Mouse (Mus musculus): ENCODE measurements around the gene Fstl5.
"Not testable (repeated sequence)": the region's sequence is repeated elsewhere in the genome, so short reads cannot be mapped to it uniquely, and the experiment has no call there.

The Fstl5 gene

GRCm38 (mm10) chr3:76074060-76074707, at the start of gene Fstl5:
Gene Fstl5, plus strand, starts transcription at chr3:76074270.
- peak; percentile 86 to 89 for DNase-seq

- no peak for DNase-seq
Observed at GRCm38 (mm10) chr3:76025523-76025922, 48.5 kb upstream of the Fstl5 start.

GRCm38 (mm10) chr3:76051124-76051523, 22.9 kb upstream of the Fstl5 start:
- no peak for DNase-seq

- DNase-seq = no peak
Observed at GRCm38 (mm10) chr3:76061996-76062395, 12.1 kb upstream of the Fstl5 start.

GRCm38 (mm10) chr3:76067920-76068319, 6.2 kb upstream of the Fstl5 start:
- DNase-seq = no peak

- DNase-seq = no peak
Observed at GRCm38 (mm10) chr3:76072826-76073225, 1.2 kb upstream of the Fstl5 start.

- DNase-seq = no peak
Observed at GRCm38 (mm10) chr3:76140445-76140844, 66.4 kb downstream of the Fstl5 start.

GRCm38 (mm10) chr3:76147846-76148245, 73.8 kb downstream of the Fstl5 start:
- peak in 1 of 2 experiments; percentile 1 for DNase-seq

- no peak for DNase-seq
Observed at GRCm38 (mm10) chr3:76238834-76239233, 164.8 kb downstream of the Fstl5 start.

- DNase-seq = no peak
Observed at GRCm38 (mm10) chr3:76251385-76251784, 177.3 kb downstream of the Fstl5 start.

GRCm38 (mm10) chr3:76292993-76293392, 218.9 kb downstream of the Fstl5 start:
- no peak for DNase-seq

GRCm38 (mm10) chr3:76294394-76294793, 220.3 kb downstream of the Fstl5 start:
- no peak for DNase-seq

- no peak for DNase-seq
Observed at GRCm38 (mm10) chr3:76301026-76301773, 227.1 kb downstream of the Fstl5 start.

- no peak for DNase-seq
Observed at GRCm38 (mm10) chr3:76316991-76317390, 242.9 kb downstream of the Fstl5 start.

GRCm38 (mm10) chr3:76319531-76319930, 245.5 kb downstream of the Fstl5 start:
- DNase-seq = no peak

GRCm38 (mm10) chr3:76322431-76322830, 248.4 kb downstream of the Fstl5 start:
- DNase-seq = no peak

- DNase-seq = no peak
Observed at GRCm38 (mm10) chr3:76336922-76337321, 262.9 kb downstream of the Fstl5 start.

- DNase-seq = no peak
Observed at GRCm38 (mm10) chr3:76367000-76367399, 292.9 kb downstream of the Fstl5 start.

GRCm38 (mm10) chr3:76369910-76370309, 295.8 kb downstream of the Fstl5 start:
- no peak for DNase-seq

GRCm38 (mm10) chr3:76428775-76429372, 354.8 kb downstream of the Fstl5 start:
- no peak for DNase-seq

- DNase-seq = no peak
Observed at GRCm38 (mm10) chr3:76467229-76467874, 393.3 kb downstream of the Fstl5 start.

GRCm38 (mm10) chr3:76468147-76468546, 394.1 kb downstream of the Fstl5 start:
- no peak for DNase-seq

GRCm38 (mm10) chr3:76507891-76508290, 433.8 kb downstream of the Fstl5 start:
- DNase-seq = not testable (repeated sequence)

Measured in kidney, postnatal 4 days (tissue).